Mouse (Mus musculus) embryo, embryonic 9.5 days (tissue): ENCODE results near the gene Pcbp2.

Source experiments
- DNase-seq: peaks from one replicate; pipeline ENCODE4 v3.0.0-alpha.2; 2017; ENCODE audit errors: extremely low spot score

The Pcbp2 gene

DNA sequence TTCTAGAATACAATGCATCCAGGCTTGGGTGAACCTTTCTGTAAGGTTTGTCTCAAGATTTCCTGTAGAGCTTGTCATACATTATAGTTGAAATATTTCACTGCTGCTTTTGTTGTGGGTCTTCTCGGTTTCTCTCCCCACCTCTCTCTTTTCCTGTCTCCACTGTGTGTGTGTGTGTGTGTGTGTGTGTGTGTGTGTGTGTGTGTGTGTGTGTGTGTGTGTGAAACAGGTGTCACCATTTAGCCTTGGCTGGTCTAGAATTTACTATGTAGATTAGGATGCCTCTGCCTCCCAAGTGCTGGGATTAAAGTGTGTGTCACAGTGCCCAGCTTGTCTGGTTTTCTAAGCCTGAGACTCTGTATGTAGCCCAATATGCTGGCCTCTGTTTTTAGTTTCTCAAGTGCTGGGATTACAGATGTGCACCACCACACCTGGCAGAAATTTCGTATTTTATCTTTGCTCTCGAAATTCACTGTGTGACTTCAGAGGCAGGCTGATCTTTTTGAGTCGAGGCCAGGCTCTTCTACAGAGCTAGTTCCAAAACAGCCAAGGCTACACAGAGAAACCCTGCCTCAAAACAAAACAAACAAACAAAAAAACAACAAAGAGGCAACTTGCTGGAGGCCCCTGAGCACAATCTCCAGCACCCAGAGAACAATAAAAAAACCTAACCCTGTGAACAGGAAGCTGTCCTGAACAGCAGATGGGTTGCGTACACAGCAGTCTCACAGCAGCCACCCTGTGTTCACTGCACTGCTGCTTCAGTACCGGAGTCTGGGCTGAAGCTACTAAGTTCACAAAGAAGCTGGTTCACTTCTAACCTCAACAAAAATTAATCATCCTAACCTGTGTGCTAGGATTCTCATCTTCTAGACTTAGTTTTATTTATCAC lies 56.0 kb downstream of the Pcbp2 start:
- no peak for DNase-seq

DNA sequence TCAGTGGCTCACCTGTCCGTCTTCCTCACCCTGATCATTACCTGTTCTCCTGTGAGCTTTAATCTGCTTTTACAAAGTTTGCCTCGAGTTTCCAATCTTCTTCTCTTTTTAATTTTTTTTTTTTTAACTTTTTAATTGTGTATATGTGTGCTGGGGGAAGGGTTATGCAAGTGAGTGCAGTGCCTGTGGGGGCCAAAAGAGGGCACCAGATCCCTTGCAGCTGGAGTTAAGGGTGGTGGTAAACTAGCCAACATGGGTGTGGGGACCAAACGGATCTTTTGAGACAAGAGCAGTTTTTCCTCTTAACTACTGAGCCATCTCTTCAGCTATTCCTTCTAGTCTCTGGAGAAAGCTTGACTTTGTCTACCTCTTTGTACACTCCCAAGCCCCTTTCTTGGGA lies 57.6 kb downstream of the Pcbp2 start:
- no peak for DNase-seq

DNA sequence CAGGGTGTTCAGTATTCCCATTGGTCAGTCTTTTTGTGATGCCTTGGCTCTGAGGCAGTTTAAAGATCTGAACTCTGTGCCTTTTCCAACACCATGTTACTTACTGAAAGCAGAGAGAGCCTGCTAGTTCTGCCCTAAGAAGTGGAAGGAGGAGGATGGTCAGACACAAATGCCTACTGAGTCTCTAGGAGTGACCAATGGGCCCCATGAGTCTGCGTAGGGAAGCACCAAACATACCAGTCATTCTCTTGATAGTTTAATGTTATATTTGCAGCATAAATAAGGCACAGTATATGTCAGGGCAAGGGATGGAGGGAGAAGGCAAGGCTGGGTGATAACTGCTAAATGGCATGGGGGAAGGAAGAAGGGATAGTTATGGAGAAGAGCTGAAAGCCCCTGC lies 58.1 kb downstream of the Pcbp2 start:
- DNase-seq = no peak

DNA sequence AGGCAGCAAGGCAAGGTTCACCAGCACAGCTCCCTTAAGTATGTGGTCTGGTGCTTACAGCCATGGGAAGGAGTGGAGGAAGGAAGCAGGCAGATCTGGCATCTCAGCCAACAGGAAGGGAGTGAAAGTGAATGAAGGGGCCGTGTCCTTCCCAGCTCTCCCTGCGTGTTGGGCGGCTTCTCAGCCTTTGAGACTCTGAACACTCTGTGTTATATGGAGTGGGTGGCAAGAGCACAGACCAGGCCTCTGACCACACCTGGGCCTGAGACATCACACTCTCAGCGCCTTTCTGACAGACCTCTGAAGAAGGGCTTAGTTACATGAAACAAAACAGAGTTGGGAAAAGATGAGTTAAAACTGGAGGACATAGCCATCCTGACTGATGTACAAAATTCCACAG lies 60.2 kb downstream of the Pcbp2 start:
- no peak for DNase-seq

DNA sequence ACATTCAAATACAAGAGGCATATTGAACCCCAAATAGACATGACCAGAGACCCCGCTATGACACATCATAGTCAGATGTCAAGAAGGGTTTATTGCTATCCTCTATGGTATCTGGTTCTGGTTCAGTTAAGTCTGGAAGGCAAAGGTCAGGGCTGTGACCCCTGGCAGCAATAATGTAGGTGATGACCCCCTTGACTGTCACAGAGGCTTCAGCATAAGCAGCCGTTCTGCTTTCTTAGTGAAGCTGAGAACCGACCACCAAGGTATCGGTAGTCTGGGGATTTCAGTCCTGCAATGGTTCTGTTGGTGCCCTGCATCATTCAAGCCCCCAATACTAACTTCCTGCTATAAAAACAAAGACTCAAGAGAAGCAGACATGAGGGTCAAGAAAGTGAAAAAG lies 61.2 kb downstream of the Pcbp2 start:
- DNase-seq = no peak

DNA sequence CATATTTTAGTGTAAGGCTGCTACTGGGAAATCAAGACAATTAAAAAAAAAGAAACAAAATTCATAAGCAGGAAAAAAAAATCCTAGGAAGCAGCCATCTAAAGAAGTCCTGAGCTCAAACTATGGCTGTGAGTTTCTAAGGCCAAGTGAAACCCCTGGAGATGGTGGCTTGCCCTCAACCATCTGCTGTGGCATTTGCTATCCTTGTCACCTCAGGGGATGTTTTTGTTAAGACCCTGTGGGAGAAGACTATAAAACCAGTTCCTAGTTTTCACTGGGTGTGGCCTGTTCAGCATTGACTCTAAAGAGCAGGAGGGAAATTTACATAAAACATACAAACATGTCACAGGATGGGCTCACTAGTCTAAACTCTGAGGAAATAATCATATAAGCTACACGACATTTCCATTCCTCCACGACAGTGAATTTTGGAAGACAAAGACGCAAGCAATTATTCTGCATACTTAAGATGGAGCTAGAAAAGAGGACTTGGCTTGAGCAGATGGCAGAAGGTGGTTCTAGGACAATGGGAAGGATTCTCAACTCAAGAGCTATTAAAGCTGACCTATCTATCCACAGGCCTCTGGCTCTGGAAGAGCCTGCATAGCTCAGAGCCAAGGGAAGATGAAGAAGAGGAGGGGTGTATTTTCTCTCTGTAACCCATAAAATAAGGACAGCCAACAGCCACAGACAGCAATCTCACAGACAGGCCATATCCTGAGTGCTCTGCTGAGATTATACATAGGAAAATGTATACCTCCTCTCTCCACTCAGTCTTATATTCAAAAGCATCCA lies 62.0 kb downstream of the Pcbp2 start:
- DNase-seq = no peak

DNA sequence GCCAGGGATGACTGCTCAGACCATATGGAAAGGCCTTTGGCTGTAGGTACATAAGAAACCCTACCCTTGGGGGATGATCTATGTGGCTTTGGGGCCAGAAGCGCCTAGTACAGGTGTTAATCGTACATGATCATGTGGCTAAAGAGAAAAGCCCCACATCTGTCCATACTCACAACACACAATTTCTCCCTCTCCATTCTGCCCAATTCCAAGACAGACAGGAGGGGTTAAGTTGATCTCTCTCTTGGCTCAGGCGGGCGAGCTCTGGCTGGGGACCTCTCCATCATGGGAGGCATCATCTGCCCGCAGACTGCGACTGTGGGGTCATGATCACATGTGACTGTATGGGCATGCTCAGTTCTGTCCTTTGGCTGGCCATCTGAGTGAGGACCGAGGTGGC lies 63.6 kb downstream of the Pcbp2 start:
- no peak for DNase-seq

DNA sequence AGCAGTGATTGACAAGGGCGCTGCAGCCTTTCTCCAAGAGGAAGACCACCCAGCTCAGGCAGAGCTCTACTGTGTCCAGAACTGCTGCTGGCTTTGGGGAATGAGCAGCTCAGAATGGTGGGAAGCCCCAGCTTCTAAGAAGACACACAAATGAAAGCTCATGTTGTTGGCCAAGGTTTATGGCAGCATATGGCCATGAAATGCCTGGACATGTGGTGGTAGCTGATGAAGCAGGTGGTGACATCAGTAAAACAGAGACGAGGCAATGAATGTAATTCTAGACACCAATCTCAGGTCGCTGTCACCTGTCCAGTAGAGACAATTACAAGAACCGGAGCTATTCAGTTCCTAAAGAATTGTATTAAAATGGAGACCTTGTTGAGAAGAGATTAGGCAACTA lies 74.5 kb downstream of the Pcbp2 start:
- no peak for DNase-seq

DNA sequence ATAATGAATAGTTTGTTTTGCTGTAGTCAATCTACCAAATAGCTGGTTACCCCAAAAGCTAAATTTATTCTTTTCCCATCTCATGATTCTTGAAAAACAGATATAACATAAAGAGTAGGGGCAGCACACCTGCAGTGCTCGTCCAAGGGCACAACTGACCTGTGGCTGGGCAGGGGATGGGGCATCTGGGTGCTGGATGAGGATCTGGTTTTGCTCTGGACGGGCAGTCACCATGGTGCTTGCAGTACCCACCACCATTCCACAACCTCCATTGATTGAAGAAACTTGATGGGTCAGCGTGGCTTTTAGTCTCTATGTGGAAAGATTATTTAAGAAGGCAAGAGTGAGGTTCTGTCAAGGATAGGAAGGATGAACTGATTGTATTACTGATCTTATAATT lies 75.9 kb downstream of the Pcbp2 start:
- no peak for DNase-seq

DNA sequence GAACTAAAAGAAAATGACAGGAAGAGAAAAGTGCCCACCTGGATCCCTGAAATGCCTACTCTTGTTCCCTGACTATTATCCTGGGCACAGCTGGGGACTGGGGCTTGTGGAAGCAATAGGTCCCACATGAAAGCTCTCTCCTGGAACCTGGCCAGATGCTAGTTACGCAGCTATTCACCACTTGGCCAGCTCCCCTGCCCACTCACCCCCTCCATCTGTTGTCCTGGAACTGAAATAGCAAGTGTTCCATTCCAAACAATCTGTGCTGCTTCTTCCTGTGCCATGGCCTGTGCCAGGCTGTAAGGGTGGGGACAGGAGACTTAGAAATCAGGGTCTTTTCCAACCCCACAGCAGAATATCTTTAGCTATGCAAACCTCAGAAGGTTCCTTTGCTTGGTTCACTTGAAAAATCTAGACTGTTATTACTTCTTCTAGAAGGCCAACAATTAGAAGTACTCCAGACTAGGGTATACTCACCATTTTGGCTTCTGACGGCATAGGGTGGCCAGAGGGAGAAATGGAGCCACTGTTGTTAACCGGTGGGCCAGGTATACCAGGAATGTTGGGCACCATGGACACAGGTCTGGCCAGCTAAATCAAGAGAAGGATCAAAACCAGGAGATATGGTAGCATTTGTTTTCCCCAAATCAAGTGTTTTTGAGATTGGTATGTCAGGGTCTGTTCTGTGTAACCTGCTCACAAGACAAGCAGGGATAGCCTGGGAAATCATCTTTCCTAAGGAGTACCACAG lies 76.5 kb downstream of the Pcbp2 start:
- DNase-seq = no peak

DNA sequence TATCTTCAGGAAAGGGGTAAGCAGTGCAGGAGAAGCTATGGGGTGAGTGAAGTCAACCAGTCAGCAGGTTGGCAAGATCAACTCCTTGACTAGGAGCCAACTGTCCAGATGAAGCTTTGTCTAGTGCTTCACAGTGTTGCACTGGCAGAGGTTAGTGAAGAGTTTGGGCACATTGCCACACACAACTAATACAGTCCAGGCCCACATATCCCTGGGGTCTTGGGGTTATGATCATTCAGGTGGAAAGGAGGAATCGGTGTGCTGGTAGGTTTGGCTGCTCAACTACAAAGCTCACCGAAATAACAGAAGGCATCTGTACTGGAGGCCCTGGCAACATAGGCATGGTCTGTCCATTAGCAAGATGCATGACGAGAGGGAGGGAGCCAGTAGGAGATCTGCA lies 77.1 kb downstream of the Pcbp2 start:
- no peak for DNase-seq
